Mouse (Mus musculus) embryo, embryonic 9.5 days (tissue): ENCODE results near the gene Steap4.
"Not testable (repeated sequence)": the region's sequence is repeated elsewhere in the genome, so short reads cannot be mapped to it uniquely, and the experiment has no call there.

Experiments
- DNase-seq: peaks from one replicate; pipeline ENCODE4 v3.0.0-alpha.2; 2017; ENCODE audit errors: extremely low spot score

Gene Steap4

GRCm38 (mm10) chr5:7988415-7988814, 28.2 kb downstream of the Steap4 start:
- no peak for DNase-seq

GRCm38 (mm10) chr5:7991631-7992030, 31.4 kb downstream of the Steap4 start:
- not testable (repeated sequence) for DNase-seq

GRCm38 (mm10) chr5:7993766-7994165, 33.5 kb downstream of the Steap4 start:
- DNase-seq = no peak

- DNase-seq = no peak
These were observed 35.1 kb downstream of the Steap4 start for GRCm38 (mm10) chr5:7995288-7995897.

- DNase-seq = peak; percentile 18
These were observed 36.3 kb downstream of the Steap4 start for GRCm38 (mm10) chr5:7996401-7997044.

GRCm38 (mm10) chr5:7997086-7997485, 36.8 kb downstream of the Steap4 start:
- DNase-seq = no peak

- DNase-seq = no peak
These were observed 40.2 kb downstream of the Steap4 start for GRCm38 (mm10) chr5:8000466-8000865.

- DNase-seq = no peak
These were observed 42.6 kb downstream of the Steap4 start for GRCm38 (mm10) chr5:8002827-8003226.

GRCm38 (mm10) chr5:8013276-8013675, 53.0 kb downstream of the Steap4 start:
- no peak for DNase-seq
